In the genomic region with DNA sequence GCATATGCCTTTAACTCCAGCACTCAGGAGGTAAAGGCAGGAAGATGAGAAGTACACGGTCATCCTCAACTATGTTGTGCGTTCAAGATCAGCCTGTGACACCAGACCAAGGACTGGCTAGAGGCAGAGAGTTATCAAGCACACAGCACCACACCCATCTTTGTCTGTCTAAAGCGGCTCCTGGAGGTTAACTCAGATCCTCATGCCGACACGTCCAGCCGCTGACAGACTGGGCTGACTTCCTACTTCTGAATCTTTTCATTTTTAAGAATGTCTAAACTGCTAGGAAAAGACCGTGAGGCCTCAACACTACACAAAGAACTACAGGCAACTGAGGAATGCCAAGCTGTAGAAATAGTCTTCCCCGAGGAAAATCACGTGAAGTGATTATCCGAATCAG, we compare ENCODE assay signal across 23 mouse cellular contexts.
DNase-seq lines count a peak whose midpoint lies in the region; ATAC-seq and TF ChIP-seq lines count a peak whose summit lies in the region.
"Had no signal": no experiment of that assay in that cellular context is flagged by ENCODE, and none has a peak within 500 bp of the region (broad histone marks: within the 10 kb centered on the region; RNA-seq: fewer than 3 reads in every experiment).

No protein-coding gene starts in this region.

- H3K27ac ChIP-seq in MEL (ENCODE audit: control insufficient read depth, low read depth, low read length) = no peak overlapping the region
- no peak overlapping the region for H3K27ac ChIP-seq in midbrain, embryonic 14.5 days (replicated peaks; ENCODE audit: low read depth, low read length)

- TF ChIP-seq RAD21 in MEL (IDR thresholded peaks at IDR 0.05; ENCODE audit: low read depth, low read length) = 0 out of 2 replicates have a peak, but pooled peaks have one; percentile 1

- TF ChIP-seq EP300 in MEL (IDR thresholded peaks at IDR 0.05; ENCODE audit: low read depth in 1 of 2, low read length in 2 of 2) = no peak

- H3K79me2 ChIP-seq in MEL (ENCODE audit: control insufficient read depth, insufficient read depth, low read length, poor library complexity) = no peaks in the 10 kb centered on the region

- peaks cover 0 to 6% of the 10 kb centered on the region in 2 experiments; a peak in 2 of 4 replicates for H3K36me3 ChIP-seq in MEL (ENCODE audit: control insufficient read depth in 1 of 2, insufficient read depth in 2 of 2, low read length in 2 of 2)
- no peaks in the 10 kb centered on the region for H3K36me3 ChIP-seq in midbrain, embryonic 14.5 days (ENCODE audit: control insufficient read depth, insufficient read depth, low read length)
- H3K36me3 ChIP-seq: G1E had no signal

- H3K27me3 ChIP-seq in MEL (ENCODE audit: control insufficient read depth in 1 of 2, insufficient read depth in 2 of 2, low read length in 2 of 2) = no peaks in the 10 kb centered on the region
- peaks cover 8% of the 10 kb centered on the region; the same call in 1 of the 2 replicates for H3K27me3 ChIP-seq in midbrain, embryonic 14.5 days (ENCODE audit: control insufficient read depth, insufficient read depth, low read length)
- H3K27me3 ChIP-seq: CH12.LX had no signal

- H3K4me3 ChIP-seq in MEL (ENCODE audit: control insufficient read depth in 1 of 2, insufficient read depth in 1 of 2, low read depth in 2 of 2, low read length in 2 of 2) = no peak overlapping the region
- H3K4me3 ChIP-seq in midbrain, embryonic 14.5 days (replicated peaks; ENCODE audit: low read depth, low read length) = no peak overlapping the region

- no peak for TF ChIP-seq CTCF in MEL (IDR thresholded peaks at IDR 0.05 in 2 of 3, conservative IDR thresholded peaks at IDR 0.05 in 1 of 3; ENCODE audit: control insufficient read depth in 1 of 3, insufficient read depth in 1 of 3, low read depth in 2 of 3, low read length in 3 of 3, poor library complexity in 1 of 3, severe bottlenecking in 1 of 3)

- 87% methylated on average over 10 of the region's 10 CpGs for WGBS in midbrain, embryonic 14.5 days

- no peak for ATAC-seq in midbrain, embryonic 14.5 days (ENCODE audit: low FRiP score, low TSS enrichment)
- ATAC-seq: activated CD4-positive, CD25-positive, alpha-beta regulatory T cell, adult 4 months; CD4-positive, CD25-positive, alpha-beta regulatory T cell, adult 4 months; Patski had no signal

- H3K9me3 ChIP-seq in MEL (replicated peaks; ENCODE audit: insufficient read depth, low read length) = no peaks in the 10 kb centered on the region
- no peaks in the 10 kb centered on the region for H3K9me3 ChIP-seq in midbrain, embryonic 14.5 days (ENCODE audit: control insufficient read depth, low read length)

- no peak for TF ChIP-seq POLR2A in MEL (IDR thresholded peaks at IDR 0.05; ENCODE audit: control insufficient read depth in 1 of 2, insufficient read depth in 1 of 2, low read depth in 1 of 2, low read length in 2 of 2, poor library complexity in 1 of 2)

- peak; percentile 72 for DNase-seq in heart, adult 11 months
- DNase-seq in heart, adult 8-10 months (ENCODE audit: low spot score) = no peak
- DNase-seq in MEL (ENCODE audit: low read depth, low spot score) = peak; percentile 56
- peak; percentile 22 for DNase-seq in ZHBTc4 (ENCODE audit: low read depth, low spot score)
- DNase-seq in midbrain, embryonic 14.5 days = no peak
- DNase-seq in spleen, adult 18-20 months = no peak
- DNase-seq: adrenal gland, adult 2 months; adrenal gland, adult 8-10 months; adrenal gland, postnatal 10 days; adrenal gland, postnatal 14 days; adrenal gland, postnatal 25 days; adrenal gland, postnatal 36 days; B cell, adult 2 months; cerebellum, adult 11 months; cerebellum, adult 11-12 months; cerebellum, adult 18-20 months; cerebellum, adult 2 months; cerebellum, adult 8-10 months had no signal

- H3K4me2 ChIP-seq in midbrain, embryonic 14.5 days (ENCODE audit: low read length) = no peak overlapping the region

- no peak overlapping the region for H3K9ac ChIP-seq in MEL (ENCODE audit: control insufficient read depth, low read depth, low read length, poor library complexity, severe bottlenecking)
- H3K9ac ChIP-seq in midbrain, embryonic 14.5 days (replicated peaks; ENCODE audit: low read length) = no peak overlapping the region

- peaks cover 2 to 12% of the 10 kb centered on the region in 2 experiments; a peak in 3 of 4 replicates for H3K4me1 ChIP-seq in MEL (ENCODE audit: control insufficient read depth in 1 of 2, insufficient read depth in 2 of 2, low read length in 2 of 2)
- peaks cover 3% of the 10 kb centered on the region; the same call in 1 of the 2 replicates for H3K4me1 ChIP-seq in midbrain, embryonic 14.5 days (ENCODE audit: control insufficient read depth, insufficient read depth, low read length)

TF ChIP-seq in MEL, 35 proteins besides CTCF, POLR2A, EP300 and RAD21:
- TF ChIP-seq SMC3 (IDR thresholded peaks at IDR 0.05; ENCODE audit: low read depth, low read length) (peak; percentile 27; the same call in 1 of the 2 replicates), ELF1 (IDR thresholded peaks at IDR 0.05; ENCODE audit: low read depth, low read length) (no peak), GABPA (IDR thresholded peaks at IDR 0.05; ENCODE audit: low read depth, low read length) (no peak), ZKSCAN1 (IDR thresholded peaks at IDR 0.05; ENCODE audit: low read depth, low read length) (no peak)

Comparison
In these comparisons a context has a peak if more than half of its experiments do, and no peak if none do; other contexts are left out.
1. DNase-seq: peak in heart, adult 11 months (single experiment), MEL (single experiment) and ZHBTc4 (single experiment); none in heart, adult 8-10 months (single experiment), midbrain, embryonic 14.5 days (single experiment) and spleen, adult 18-20 months (0 of 2).